8 mouse cellular contexts compared by ENCODE assay signal in the genomic region with DNA sequence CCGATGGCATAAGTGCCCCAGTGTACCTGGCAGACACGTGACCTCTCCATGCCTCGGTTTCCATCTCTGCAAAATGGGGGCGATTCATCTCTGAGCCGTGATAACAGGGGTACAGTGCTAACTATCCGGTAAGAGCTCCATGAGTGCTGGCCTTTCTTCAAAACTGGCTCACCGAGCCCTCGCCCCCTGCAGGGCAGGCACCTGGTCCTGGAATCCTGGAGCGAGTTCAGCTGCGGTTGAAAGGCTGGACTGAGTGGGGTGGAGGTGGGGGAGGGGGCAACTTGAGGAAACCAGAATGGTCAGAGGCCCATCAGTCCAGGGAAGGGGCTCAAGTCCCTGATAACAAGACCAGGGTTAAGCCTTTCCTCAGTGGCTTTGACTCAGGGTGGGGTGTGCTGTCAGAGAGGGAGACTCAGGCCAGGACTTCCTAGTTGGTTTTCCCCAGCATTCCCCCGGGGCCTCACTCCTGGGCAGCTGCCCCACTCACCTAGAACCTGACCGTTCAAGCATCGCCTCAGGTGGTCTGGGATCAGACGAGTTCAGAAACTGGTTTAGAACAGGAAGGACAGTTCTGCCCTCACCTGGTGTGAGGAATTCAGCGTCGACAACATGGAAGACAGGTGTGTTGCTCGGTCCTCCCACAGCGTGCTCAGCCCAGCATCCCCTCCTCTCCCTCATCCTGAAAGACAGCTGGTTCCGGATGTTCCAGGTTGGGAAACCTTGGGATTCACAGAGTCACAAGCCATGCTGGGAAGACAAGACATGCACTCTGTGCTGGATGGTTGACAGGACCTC. TPM values are rescaled to one million over a fixed set of nuclear protein-coding genes. Genes with fewer than 3 reads are reported as not detected.
A peak's percentile ranks its signal among the peaks of the same experiment; 100 is the strongest.
DNase-seq lines count a peak whose midpoint lies in the region; ATAC-seq and TF ChIP-seq lines count a peak whose summit lies in the region.

No protein-coding gene starts in this region.

- intact Hi-C loops in left cerebral cortex, adult 2 months (cut with DNase I), result loop anchor here (5.0 kb wide), 1 partner anchor 218 kb away; no protein-coding TSS in a partner anchor
- intact Hi-C loops in gastrocnemius, postnatal 14 days (cut with DNase I; ENCODE audit: low total_unique reads), result no loop called here

- ATAC-seq in hindbrain, embryonic 13.5 days (ENCODE audit: low FRiP score), result peak; percentile 47
- peak; percentile 14 for ATAC-seq in neural tube, embryonic 11.5 days (ENCODE audit: insufficient read depth, low FRiP score, low TSS enrichment)

- peak; percentile 7 to 9 for DNase-seq in left cerebral cortex, adult 2 months (ENCODE audit: extremely low spot score in 1 of 2, low spot score in 2 of 2)
- DNase-seq in left cerebral cortex, adult 18-20 months (ENCODE audit: low spot score in 2 of 2), result no peak
- DNase-seq in cerebellum, postnatal 25 days, result peak; percentile 81 to 84
- DNase-seq in neural tube, embryonic 11.5 days (ENCODE audit: low spot score), result no peak
- DNase-seq in ovary, postnatal 36 days (ENCODE audit: low spot score), result no peak
- no peak for DNase-seq in gastrocnemius, postnatal 14 days
- no peak for DNase-seq in testis, postnatal 14 days (ENCODE audit: low spot score)

- peak overlapping the region; percentile 97 for H3K4me2 ChIP-seq in hindbrain, embryonic 13.5 days
- peak overlapping the region; percentile 78 for H3K4me2 ChIP-seq in neural tube, embryonic 11.5 days (ENCODE audit: low read depth)

- 26% methylated on average over 19 of the region's 19 CpGs for WGBS in hindbrain, embryonic 13.5 days
- 21% methylated on average over 19 of the region's 19 CpGs for WGBS in neural tube, embryonic 11.5 days

- H3K9ac ChIP-seq in hindbrain, embryonic 13.5 days, result 0 out of 2 replicates have a peak overlapping the region, but pooled peaks have one; percentile 74
- no peak overlapping the region for H3K9ac ChIP-seq in neural tube, embryonic 11.5 days (ENCODE audit: low read length)

- no peaks in the 10 kb centered on the region for H3K36me3 ChIP-seq in hindbrain, embryonic 13.5 days
- no peaks in the 10 kb centered on the region for H3K36me3 ChIP-seq in neural tube, embryonic 11.5 days (ENCODE audit: control insufficient read depth, insufficient read depth, low read length)

- H3K9me3 ChIP-seq in hindbrain, embryonic 13.5 days, result no peaks in the 10 kb centered on the region
- H3K9me3 ChIP-seq in neural tube, embryonic 11.5 days (ENCODE audit: control insufficient read depth, low read length), result no peaks in the 10 kb centered on the region

- H3K4me1 ChIP-seq in hindbrain, embryonic 13.5 days (replicated peaks), result peaks cover 12% of the 10 kb centered on the region
- peaks cover 15% of the 10 kb centered on the region; the same call in 1 of the 2 replicates for H3K4me1 ChIP-seq in neural tube, embryonic 11.5 days (ENCODE audit: control insufficient read depth, insufficient read depth, low read length)

- TF ChIP-seq CTCF in left cerebral cortex, adult 2 months (IDR thresholded peaks at IDR 0.05), result no peak; the same call in 1 of the 2 replicates

- no peak overlapping the region; the same call in 1 of the 2 replicates for H3K27ac ChIP-seq in left cerebral cortex, adult 2 months
- no peak overlapping the region for H3K27ac ChIP-seq in hindbrain, embryonic 13.5 days
- H3K27ac ChIP-seq in neural tube, embryonic 11.5 days (ENCODE audit: low read depth, low read length), result no peak overlapping the region

- peak overlapping the region; percentile 51 for H3K4me3 ChIP-seq in left cerebral cortex, adult 2 months
- peak overlapping the region; percentile 48 for H3K4me3 ChIP-seq in hindbrain, embryonic 13.5 days
- peak overlapping the region; percentile 34 for H3K4me3 ChIP-seq in neural tube, embryonic 11.5 days (ENCODE audit: low read depth, low read length)

- H3K27me3 ChIP-seq in hindbrain, embryonic 13.5 days, result peaks cover 35% of the 10 kb centered on the region
- peaks cover 10% of the 10 kb centered on the region; the same call in 1 of the 2 replicates for H3K27me3 ChIP-seq in neural tube, embryonic 11.5 days (ENCODE audit: control insufficient read depth, insufficient read depth, low read length)

RNA-seq across cellular contexts. Expression of gene Phactr3, which starts 1.0 kb away (rescaled TPM):
- 100 to 1,000 TPM; 143 to 156 TPM for total RNA-seq in left cerebral cortex, adult 2 months (2021)
- 100 to 1,000 TPM; 143 to 145 TPM for total RNA-seq in left cerebral cortex, adult 18-20 months (2021)
- 39.9 and 42.1 TPM in 2 replicates for polyA plus RNA-seq in hindbrain, embryonic 13.5 days (2015; fragmentation: Nextera tagmentation; extraction: Ambion mirVana)
- 11.4 and 14.7 TPM in 2 replicates for polyA plus RNA-seq in neural tube, embryonic 11.5 days (2014; fragmentation: Nextera tagmentation; extraction: Ambion mirVana)
- under 1 TPM in 1 of 2 experiments, not detected in 1; 0.10 TPM for total RNA-seq in gastrocnemius, postnatal 14 days (2021)

RNA-seq across cellular contexts. Expression of gene Zfp931, which starts 41.5 kb away (rescaled TPM):
- 10 to 100 TPM; 21.3 to 21.4 TPM for total RNA-seq in left cerebral cortex, adult 2 months (2021)
- 10 to 100 TPM; 24.6 to 28.5 TPM for total RNA-seq in left cerebral cortex, adult 18-20 months (2021)
- polyA plus RNA-seq in hindbrain, embryonic 13.5 days (2015; fragmentation: Nextera tagmentation; extraction: Ambion mirVana), result 12.0 and 14.3 TPM in 2 replicates
- polyA plus RNA-seq in neural tube, embryonic 11.5 days (2014; fragmentation: Nextera tagmentation; extraction: Ambion mirVana), result 11.6 and 11.7 TPM in 2 replicates
- 1 to 10 TPM; 5.7 to 5.8 TPM for total RNA-seq in gastrocnemius, postnatal 14 days (2021)

Comparison
In these comparisons a context has a peak if more than half of its experiments do, and no peak if none do; other contexts are left out.
1. DNase-seq: peak in left cerebral cortex, adult 2 months (2 of 2) and cerebellum, postnatal 25 days (2 of 2); none in left cerebral cortex, adult 18-20 months (0 of 2), neural tube, embryonic 11.5 days (single experiment), ovary, postnatal 36 days (single experiment), gastrocnemius, postnatal 14 days (single experiment) and testis, postnatal 14 days (single experiment).
2. RNA of gene Phactr3, which starts 1.0 kb away (total RNA-seq): 143 to 156 TPM in left cerebral cortex, adult 2 months and 143 to 145 TPM in left cerebral cortex, adult 18-20 months; 0.10 TPM in gastrocnemius, postnatal 14 days; every median in the first group is over 100 times any median in the second.
3. Peak in every context shown above with its lines, with median percentiles within 50 percentile points of each other: H3K4me3 ChIP-seq.